Mouse (Mus musculus) kidney, postnatal 0 days (tissue): ENCODE results near the gene Gm20479. TPM values are rescaled to one million over a fixed set of nuclear protein-coding genes. Genes with fewer than 3 reads are reported as not detected.
A peak's percentile ranks its signal among the peaks of the same experiment; 100 is the strongest.

Experiments used
- ATAC-seq: fragments of 200-750 bp; cut with Nextera tagmentation; replicated peaks from 2 replicates; pipeline ENCODE4 v1.8.0; 2017; ENCODE audit warnings: low read depth, moderate number of reproducible peaks, moderate TSS enrichment, moderate library complexity; ENCODE audit not compliant: low FRiP score
- DNase-seq: peaks from one replicate; pipeline ENCODE4 v3.0.0-alpha.2; 2016; ENCODE audit warnings: low spot score
- H3K27ac ChIP-seq: fragments of 300-500 bp; sonication (generic); 2 replicates; pipeline ENCODE4 v1.5.1; 2014; ENCODE audit warnings: mild to moderate bottlenecking
- H3K27me3 ChIP-seq: fragments of 300-500 bp; sonication (generic); 2 replicates; pipeline ENCODE4 v1.6.1; 2014; ENCODE audit warnings: low read length, mixed read lengths; ENCODE audit not compliant: insufficient read depth
- H3K36me3 ChIP-seq: fragments of 300-500 bp; sonication (generic); 2 replicates; pipeline ENCODE4 v1.6.1; 2014; ENCODE audit warnings: low read length, mixed read lengths; ENCODE audit not compliant: insufficient read depth
- H3K4me1 ChIP-seq: fragments of 300-500 bp; sonication (generic); replicated peaks from 2 replicates; pipeline ENCODE4 v1.6.1; 2014; ENCODE audit warnings: antibody characterized with exemption, low read length, mixed read lengths; ENCODE audit not compliant: insufficient read depth
- H3K4me2 ChIP-seq: fragments of 300-500 bp; sonication (generic); 2 replicates; pipeline ENCODE4 v1.6.1; 2014; ENCODE audit warnings: mild to moderate bottlenecking, low read length, moderate library complexity, mixed read lengths
- H3K4me3 ChIP-seq: fragments of 300-500 bp; sonication (generic); replicated peaks from 2 replicates; pipeline ENCODE4 v1.5.1; 2014; ENCODE audit warnings: low read depth, low read length
- H3K9ac ChIP-seq: fragments of 300-500 bp; sonication (generic); 2 replicates; pipeline ENCODE4 v1.6.1; 2014; ENCODE audit warnings: low read depth, low read length
- H3K9me3 ChIP-seq: fragments of 300-500 bp; sonication (generic); replicated peaks from 2 replicates; pipeline ENCODE4 v1.6.1; 2016; ENCODE audit warnings: low read length, inconsistent platforms, mixed read lengths
- CTCF ChIP-seq: IDR thresholded peaks from 2 replicates; pipeline ENCODE4 v1.5.1; 2016; ENCODE audit warnings: antibody characterized with exemption, low read depth, mild to moderate bottlenecking, moderate library complexity
- WGBS: fragments of 180-500 bp; shearing (Covaris S2); extraction: QIAGEN DNeasy Blood & Tissue Kit; methylation state at CpG from one replicate; pipeline ENCODE4 v1.1.7; 2014; 5-methylcytosine and 5-hydroxymethylcytosine counted together
- polyA plus RNA-seq: library from polyadenylated mRNA; unstranded; fragments of >200 nt; fragmentation: Nextera tagmentation; extraction: Ambion mirVana; gene quantifications from 2 replicates; pipeline ENCODE4 v1.2.1, GENCODE M21; 2015

Gm20479 gene
- polyA plus RNA-seq, 1 experiment from 2014 or later = 0.57 TPM

GRCm38 (mm10) chr7:27319411-27319810 is 37.8 kb downstream of the Gm20479 start:
- no peak for TF ChIP-seq CTCF
- 91% methylated on average over 22 of the region's 22 CpGs for WGBS
- H3K4me1 ChIP-seq = no peaks in the 10 kb centered on the region
- H3K27ac ChIP-seq = no peak overlapping the region
- H3K4me2 ChIP-seq = no peak overlapping the region
- 0 out of 2 replicates have a peak, but pooled peaks cover 3% of the 10 kb centered on the region for H3K36me3 ChIP-seq
- no peaks in the 10 kb centered on the region for H3K9me3 ChIP-seq
- no peaks in the 10 kb centered on the region for H3K27me3 ChIP-seq
- H3K4me3 ChIP-seq = no peak overlapping the region
- H3K9ac ChIP-seq = no peak overlapping the region
- no peak for DNase-seq
- no peak for ATAC-seq

GRCm38 (mm10) chr7:27315958-27316357 is 41.3 kb downstream of the Gm20479 start:
- H3K4me3 ChIP-seq = no peak overlapping the region
- H3K27ac ChIP-seq = no peak overlapping the region
- no peaks in the 10 kb centered on the region for H3K27me3 ChIP-seq
- WGBS = 30% methylated on average over 7 of the region's 7 CpGs
- H3K4me1 ChIP-seq = no peaks in the 10 kb centered on the region
- DNase-seq (peak; percentile 51), ATAC-seq (peak; percentile 77)
- 0 out of 2 replicates have a peak, but pooled peaks cover 3% of the 10 kb centered on the region for H3K36me3 ChIP-seq
- no peak overlapping the region for H3K9ac ChIP-seq
- H3K4me2 ChIP-seq = no peak overlapping the region
- TF ChIP-seq CTCF = no peak
- no peaks in the 10 kb centered on the region for H3K9me3 ChIP-seq

DNA sequence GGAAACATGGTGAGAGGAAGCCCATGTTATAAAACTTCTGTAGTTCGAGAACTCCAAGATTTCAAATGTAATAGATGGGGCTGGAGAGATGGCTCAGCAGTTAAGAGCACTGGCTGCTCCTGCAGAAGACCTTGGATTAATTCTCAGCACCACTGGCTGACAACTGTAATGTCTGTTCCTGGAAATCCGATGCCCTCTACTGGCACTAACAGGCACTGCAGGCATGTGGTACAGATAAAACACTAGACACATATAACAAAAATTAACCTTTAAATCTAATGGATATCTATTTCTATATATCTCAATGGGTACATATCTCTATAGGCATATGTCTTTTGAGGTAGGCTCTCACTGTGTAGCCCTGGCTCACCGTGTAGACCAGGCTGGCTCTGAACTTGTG is 42.8 kb downstream of the Gm20479 start:
- TF ChIP-seq CTCF = peak; percentile 28; the same call in 1 of the 2 replicates
- Histone ChIP-seq H3K9ac (no peak overlapping the region), H3K4me2 (no peak overlapping the region), H3K4me3 (no peak overlapping the region), H3K36me3 (0 out of 2 replicates have a peak, but pooled peaks cover 2% of the 10 kb centered on the region), H3K27ac (no peak overlapping the region), H3K9me3 (no peaks in the 10 kb centered on the region), H3K27me3 (no peaks in the 10 kb centered on the region), H3K4me1 (peaks cover 7% of the 10 kb centered on the region; the same call in 1 of the 2 replicates)
- 93% methylated on average over 3 of the region's 3 CpGs for WGBS
- DNase-seq (no peak), ATAC-seq (no peak)

DNA sequence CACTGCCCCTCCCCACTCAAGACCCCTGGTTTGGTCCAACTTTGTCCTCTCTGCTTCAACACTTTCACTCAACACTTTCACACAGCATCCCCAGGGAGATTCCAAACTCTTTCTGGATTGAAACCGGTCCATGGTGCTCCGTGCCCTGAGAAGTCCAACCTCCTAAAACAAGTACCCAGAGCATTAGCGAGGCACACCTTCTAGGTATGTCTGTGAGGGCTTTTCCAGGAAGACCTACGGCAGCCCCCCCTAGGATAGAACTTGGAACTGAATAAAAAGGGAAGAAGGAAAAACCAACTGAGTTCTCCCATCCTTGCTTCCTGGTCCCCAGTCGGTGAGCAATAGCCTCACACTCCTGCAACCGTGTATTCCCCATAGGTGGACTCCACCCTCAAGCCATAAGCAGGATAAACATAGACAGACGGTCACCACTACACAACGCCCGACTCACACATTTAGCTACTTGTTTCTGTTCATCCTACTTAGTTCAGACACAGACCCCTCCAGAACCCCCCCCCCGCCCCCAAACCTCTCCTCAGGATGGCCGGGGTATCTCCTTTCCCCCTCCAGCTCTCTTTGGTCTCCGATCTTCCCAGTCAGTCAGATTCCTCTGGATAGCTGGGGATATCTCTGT is 45.5 kb downstream of the Gm20479 start:
- Histone ChIP-seq H3K4me3 (no peak overlapping the region), H3K27ac (no peak overlapping the region), H3K9ac (no peak overlapping the region), H3K36me3 (no peaks in the 10 kb centered on the region), H3K4me1 (peaks cover 10% of the 10 kb centered on the region; the same call in 1 of the 2 replicates), H3K9me3 (no peaks in the 10 kb centered on the region), H3K4me2 (no peak overlapping the region), H3K27me3 (no peaks in the 10 kb centered on the region)
- ATAC-seq (no peak), DNase-seq (no peak)
- 88% methylated on average over 12 of the region's 12 CpGs for WGBS
- TF ChIP-seq CTCF = no peak

GRCm38 (mm10) chr7:27310996-27311535 is 46.2 kb downstream of the Gm20479 start:
- H3K9me3 ChIP-seq = no peaks in the 10 kb centered on the region
- no peaks in the 10 kb centered on the region for H3K36me3 ChIP-seq
- WGBS = 55% methylated on average over 8 of the region's 8 CpGs
- H3K27ac ChIP-seq = no peak overlapping the region
- no peak overlapping the region for H3K4me3 ChIP-seq
- no peak for DNase-seq
- ATAC-seq = no peak
- H3K27me3 ChIP-seq = no peaks in the 10 kb centered on the region
- no peak overlapping the region for H3K4me2 ChIP-seq
- peaks cover 10% of the 10 kb centered on the region; the same call in 1 of the 2 replicates for H3K4me1 ChIP-seq
- H3K9ac ChIP-seq = no peak overlapping the region
- TF ChIP-seq CTCF = no peak

GRCm38 (mm10) chr7:27310306-27310705 is 46.9 kb downstream of the Gm20479 start:
- Histone ChIP-seq H3K4me2 (peak overlapping the region; percentile 47), H3K27ac (no peak overlapping the region), H3K4me3 (no peak overlapping the region), H3K4me1 (peaks cover 10% of the 10 kb centered on the region; the same call in 1 of the 2 replicates), H3K9me3 (no peaks in the 10 kb centered on the region), H3K9ac (no peak overlapping the region), H3K36me3 (no peaks in the 10 kb centered on the region), H3K27me3 (no peaks in the 10 kb centered on the region)
- DNase-seq = no peak
- no peak; the same call in 1 of the 2 replicates for ATAC-seq
- WGBS = 14% methylated on average over 17 of the region's 17 CpGs
- TF ChIP-seq CTCF = no peak
